Mouse (Mus musculus): ENCODE data around the gene Nmt2. TPM values are rescaled to one million over a fixed set of nuclear protein-coding genes. Genes with fewer than 3 reads are reported as not detected.
A peak's percentile ranks its signal among the peaks of the same experiment; 100 is the strongest.

The Nmt2 gene
- total and polyA plus RNA-seq, 2 experiments from 2014 or later: 69.3 to 104 TPM

DNA sequence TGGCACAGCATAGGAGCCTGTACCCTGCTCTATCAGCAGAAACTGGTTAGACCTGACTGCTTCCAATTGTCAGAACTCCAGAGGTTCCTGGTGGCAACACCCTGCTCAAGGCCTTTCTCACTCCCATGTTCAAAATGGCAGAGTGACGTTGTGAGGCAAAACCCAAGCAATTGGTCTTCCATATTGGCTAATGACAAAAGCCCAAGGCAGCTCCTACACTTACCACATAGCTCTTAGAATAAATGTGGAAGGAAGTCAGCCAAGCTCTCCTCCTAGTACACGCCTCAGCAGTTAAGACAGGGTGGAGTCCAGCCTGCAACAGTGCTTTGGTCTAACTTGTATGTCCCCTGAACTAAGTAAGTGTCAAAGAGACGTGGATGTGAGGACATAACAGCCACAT lies 73.9 kb downstream of the Nmt2 start:
- Histone ChIP-seq H3K27ac (no peak overlapping the region), H3K36me3 (ENCODE audit: insufficient read depth, low read length) (no peaks in the 10 kb centered on the region), H3K4me1 (ENCODE audit: insufficient read depth, low read length) (no peaks in the 10 kb centered on the region), H3K9me3 (ENCODE audit: low read length) (no peaks in the 10 kb centered on the region), H3K4me2 (ENCODE audit: low read depth, low read length) (no peak overlapping the region), H3K27me3 (ENCODE audit: insufficient read depth, low read length) (no peaks in the 10 kb centered on the region), H3K4me3 (ENCODE audit: low read length) (no peak overlapping the region), H3K9ac (replicated peaks; ENCODE audit: low read length) (no peak overlapping the region)
- 82% methylated on average over 3 of the region's 3 CpGs for WGBS
- no peak for TF ChIP-seq CTCF (IDR thresholded peaks at IDR 0.05; ENCODE audit: low read depth)
- DNase-seq (ENCODE audit: low spot score): no peak
- no peak for ATAC-seq

DNA sequence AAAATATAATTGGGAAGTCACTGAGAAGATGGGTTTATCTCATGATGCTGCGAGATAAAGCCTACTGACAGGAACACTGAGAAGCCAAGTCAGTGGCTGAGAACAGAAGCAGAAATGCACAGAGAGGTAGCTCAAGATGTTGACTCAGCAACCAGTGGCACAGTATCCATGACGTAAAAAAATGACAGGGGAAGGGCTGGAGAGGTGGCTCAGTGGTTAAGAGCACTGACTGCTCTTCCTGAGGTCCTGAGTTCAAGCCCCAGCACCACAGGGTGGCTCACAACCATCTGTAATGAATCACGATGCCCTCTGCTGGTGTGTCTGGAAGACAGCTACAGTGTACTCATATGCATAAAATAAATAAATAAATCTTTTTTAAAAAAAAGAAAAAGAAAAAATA lies 77.1 kb downstream of the Nmt2 start:
- H3K4me3 ChIP-seq (ENCODE audit: low read length): no peak overlapping the region
- H3K27me3 ChIP-seq (ENCODE audit: insufficient read depth, low read length): no peaks in the 10 kb centered on the region
- no peak overlapping the region for H3K27ac ChIP-seq
- H3K9me3 ChIP-seq (ENCODE audit: low read length): no peaks in the 10 kb centered on the region
- ATAC-seq (no peak), DNase-seq (ENCODE audit: low spot score) (no peak)
- no peaks in the 10 kb centered on the region for H3K36me3 ChIP-seq (ENCODE audit: insufficient read depth, low read length)
- TF ChIP-seq CTCF (IDR thresholded peaks at IDR 0.05; ENCODE audit: low read depth): no peak
- no peak overlapping the region for H3K9ac ChIP-seq (replicated peaks; ENCODE audit: low read length)
- WGBS: 84% methylated on average over 3 of the region's 3 CpGs
- no peak overlapping the region for H3K4me2 ChIP-seq (ENCODE audit: low read depth, low read length)
- H3K4me1 ChIP-seq (ENCODE audit: insufficient read depth, low read length): no peaks in the 10 kb centered on the region

DNA sequence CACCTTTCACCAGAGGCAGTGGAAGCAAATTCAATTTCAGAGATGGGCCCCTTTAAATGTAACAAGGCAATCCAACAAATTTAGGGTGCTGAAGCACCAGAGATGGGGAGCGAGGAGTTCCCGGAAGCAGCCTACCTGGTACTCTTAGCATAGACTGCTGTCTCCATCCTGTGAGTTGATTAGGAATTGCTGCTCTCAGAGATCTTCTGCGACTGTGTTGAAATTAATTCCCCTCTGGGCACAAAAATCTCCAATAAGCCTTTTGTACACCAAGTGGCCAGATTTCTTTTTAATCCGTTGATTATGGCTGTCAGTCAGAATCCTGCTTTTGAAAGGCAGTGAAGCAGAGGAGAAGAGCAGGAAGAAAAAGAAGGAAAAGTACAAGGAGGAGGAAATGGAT lies 81.1 kb downstream of the Nmt2 start:
- DNase-seq (ENCODE audit: low spot score) (peak; percentile 11), ATAC-seq (no peak)
- Histone ChIP-seq H3K4me2 (ENCODE audit: low read depth, low read length) (no peak overlapping the region), H3K4me1 (ENCODE audit: insufficient read depth, low read length) (no peaks in the 10 kb centered on the region), H3K4me3 (ENCODE audit: low read length) (no peak overlapping the region), H3K9me3 (ENCODE audit: low read length) (no peaks in the 10 kb centered on the region), H3K9ac (replicated peaks; ENCODE audit: low read length) (no peak overlapping the region), H3K27ac (no peak overlapping the region), H3K36me3 (ENCODE audit: insufficient read depth, low read length) (no peaks in the 10 kb centered on the region), H3K27me3 (ENCODE audit: insufficient read depth, low read length) (no peaks in the 10 kb centered on the region)
- 41% methylated on average over 4 of the region's 4 CpGs for whole genome bisulfite sequencing
- TF ChIP-seq CTCF (IDR thresholded peaks at IDR 0.05; ENCODE audit: low read depth): peak; percentile 33

Other genes starting within 250 kb of the Nmt2 start
- 56.5 and 60.3 TPM in 2 replicates for gene Fam171a1, start 170.0 kb upstream of the Nmt2 start, total RNA-seq (2014; rRNA removed)
- 32.7 and 35.4 TPM in 2 replicates for gene Fam171a1, start 170.0 kb upstream of the Nmt2 start, polyA plus RNA-seq (2015; fragmentation: Nextera tagmentation; extraction: Ambion mirVana)
- gene Rpp38, start 48.4 kb downstream of the Nmt2 start, total RNA-seq (2014; rRNA removed): 7.0 and 8.7 TPM in 2 replicates
- gene Rpp38, start 48.4 kb downstream of the Nmt2 start, polyA plus RNA-seq (2015; fragmentation: Nextera tagmentation; extraction: Ambion mirVana): 7.1 and 8.6 TPM in 2 replicates
- gene Acbd7, start 52.0 kb downstream of the Nmt2 start, total RNA-seq (2014; rRNA removed): 3.0 TPM in 1 of 2 replicates, not detected in the other
- 9.0 and 9.2 TPM in 2 replicates for gene Acbd7, start 52.0 kb downstream of the Nmt2 start, polyA plus RNA-seq (2015; fragmentation: Nextera tagmentation; extraction: Ambion mirVana)
- gene Olah, start 113.0 kb downstream of the Nmt2 start, total RNA-seq (2014; rRNA removed): not detected in 2 replicates
- 0.20 TPM in 1 of 2 replicates, not detected in the other for gene Olah, start 113.0 kb downstream of the Nmt2 start, polyA plus RNA-seq (2015; fragmentation: Nextera tagmentation; extraction: Ambion mirVana)
- gene Meig1, start 138.4 kb downstream of the Nmt2 start, total RNA-seq (2014; rRNA removed): 3.0 and 6.4 TPM in 2 replicates
- gene Meig1, start 138.4 kb downstream of the Nmt2 start, polyA plus RNA-seq (2015; fragmentation: Nextera tagmentation; extraction: Ambion mirVana): 12.4 and 15.8 TPM in 2 replicates
- gene Dclre1c, start 139.9 kb downstream of the Nmt2 start, total RNA-seq (2014; rRNA removed): 6.8 and 9.6 TPM in 2 replicates
- 8.1 and 8.5 TPM in 2 replicates for gene Dclre1c, start 139.9 kb downstream of the Nmt2 start, polyA plus RNA-seq (2015; fragmentation: Nextera tagmentation; extraction: Ambion mirVana)
- 5.4 and 6.2 TPM in 2 replicates for gene Suv39h2, start 190.8 kb downstream of the Nmt2 start, total RNA-seq (2014; rRNA removed)
- gene Suv39h2, start 190.8 kb downstream of the Nmt2 start, polyA plus RNA-seq (2015; fragmentation: Nextera tagmentation; extraction: Ambion mirVana): 7.9 and 8.9 TPM in 2 replicates
- gene Gm45902, start 228.6 kb downstream of the Nmt2 start, total RNA-seq (2014; rRNA removed): 8.8 and 10.6 TPM in 2 replicates
- 5.2 and 5.5 TPM in 2 replicates for gene Gm45902, start 228.6 kb downstream of the Nmt2 start, polyA plus RNA-seq (2015; fragmentation: Nextera tagmentation; extraction: Ambion mirVana)
- gene Hspa14, start 228.6 kb downstream of the Nmt2 start, total RNA-seq (2014; rRNA removed): 40.3 and 61.0 TPM in 2 replicates
- 56.6 and 58.8 TPM in 2 replicates for gene Hspa14, start 228.6 kb downstream of the Nmt2 start, polyA plus RNA-seq (2015; fragmentation: Nextera tagmentation; extraction: Ambion mirVana)
- 0.32 and 1.1 TPM in 2 replicates for gene Cdnf, start 228.8 kb downstream of the Nmt2 start, total RNA-seq (2014; rRNA removed)
- 0.38 and 0.47 TPM in 2 replicates for gene Cdnf, start 228.8 kb downstream of the Nmt2 start, polyA plus RNA-seq (2015; fragmentation: Nextera tagmentation; extraction: Ambion mirVana)

Measured in hindbrain, postnatal 0 days (tissue).